Mouse (Mus musculus): Measurements from ENCODE around the gene Avpr2.

Avpr2 gene

DNA sequence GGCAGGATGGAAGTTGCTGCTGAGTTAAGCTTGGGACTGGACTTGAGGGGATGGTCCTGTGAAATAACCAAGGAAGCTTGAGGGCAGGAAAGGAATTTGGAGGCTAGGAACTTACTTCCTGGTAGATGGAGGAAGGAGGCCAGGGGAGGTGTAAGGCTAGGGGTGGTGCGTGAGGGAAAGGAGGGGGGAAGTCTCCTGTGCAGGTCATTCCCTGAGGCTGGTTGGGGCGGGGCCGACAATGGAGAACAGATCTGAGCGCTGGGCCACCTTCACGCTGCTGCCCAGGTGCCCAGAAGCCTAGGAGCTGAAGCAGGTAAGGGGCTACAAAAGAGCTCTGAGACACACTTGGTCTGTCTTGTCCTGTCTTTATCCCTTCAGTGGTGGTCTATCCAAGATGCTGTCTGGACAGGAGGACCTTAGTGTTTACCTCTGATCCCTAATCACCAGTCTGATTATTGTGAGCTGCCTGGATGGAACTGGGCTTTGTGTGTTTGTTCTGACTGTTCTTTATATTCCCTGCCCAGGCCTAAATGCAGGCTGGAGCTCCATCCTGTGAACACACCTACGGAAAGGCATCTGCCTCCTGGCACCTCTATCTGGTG lies at the start of gene Avpr2:
Gene Avpr2, plus strand, starts transcription at position 552 of the 602 bp plus-strand sequence.
- DNase-seq: no peak

GRCm38 (mm10) chrX:73854326-73855086 lies 37.4 kb upstream of the Avpr2 start:
- peak; percentile 52 for DNase-seq

DNA sequence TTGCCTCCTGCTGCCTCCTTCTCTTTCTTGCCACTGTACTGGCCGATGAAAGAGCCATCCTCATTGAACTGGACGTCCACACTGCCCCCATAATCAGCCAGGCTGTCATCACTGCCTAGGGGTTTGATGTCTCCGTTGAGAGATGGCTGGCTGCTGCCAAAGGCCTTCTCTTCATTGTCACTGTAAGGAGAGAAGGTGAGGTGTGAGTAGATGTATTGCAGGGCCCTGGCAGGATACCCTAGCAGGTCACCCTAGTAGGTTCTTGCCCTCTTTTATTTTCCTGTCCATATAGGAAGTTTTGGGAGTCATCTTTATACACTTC lies 36.9 kb upstream of the Avpr2 start:
- DNase-seq: no peak

DNA sequence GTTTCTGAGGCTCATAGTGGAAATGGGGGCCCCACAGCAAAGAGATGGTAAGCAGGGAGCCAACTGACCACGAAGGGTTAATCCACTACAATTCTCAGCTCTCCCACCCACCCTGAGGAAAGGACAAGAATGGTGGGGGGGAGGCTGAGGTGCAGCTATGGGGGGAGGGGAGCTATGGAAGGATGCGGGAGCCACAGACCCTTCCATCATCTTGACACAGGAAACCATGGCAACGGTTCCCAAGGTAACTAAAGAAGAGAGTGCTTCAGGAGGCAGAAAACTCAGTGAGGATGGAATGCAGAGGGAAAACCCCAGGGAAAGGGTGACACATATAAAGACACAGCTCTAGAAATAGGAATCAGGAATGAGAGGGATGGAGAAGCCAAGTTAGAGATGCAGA lies 27.2 kb upstream of the Avpr2 start:
- no peak for DNase-seq

- no peak for DNase-seq
Measured at GRCm38 (mm10) chrX:73867256-73867655, 24.6 kb upstream of the Avpr2 start.

DNA sequence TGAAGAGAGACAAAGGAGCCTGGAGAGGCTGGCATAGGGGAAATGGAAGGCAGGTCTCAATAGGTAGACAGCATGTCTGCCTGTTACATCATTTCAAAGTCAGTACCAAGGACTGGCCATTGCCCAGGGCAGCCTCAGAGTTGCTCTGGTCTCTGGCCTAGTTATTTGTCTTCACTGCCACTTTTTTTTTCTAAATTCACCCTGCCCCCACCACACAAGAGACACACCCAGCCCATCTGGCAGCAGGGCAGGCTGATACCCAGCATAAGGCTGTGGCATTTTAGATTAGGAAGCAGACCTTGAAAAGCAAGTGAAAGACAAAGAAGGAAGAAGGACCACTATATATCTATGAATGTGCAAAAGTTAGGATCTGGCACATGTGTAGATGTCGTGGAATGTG lies 24.1 kb upstream of the Avpr2 start:
- no peak for DNase-seq

DNA sequence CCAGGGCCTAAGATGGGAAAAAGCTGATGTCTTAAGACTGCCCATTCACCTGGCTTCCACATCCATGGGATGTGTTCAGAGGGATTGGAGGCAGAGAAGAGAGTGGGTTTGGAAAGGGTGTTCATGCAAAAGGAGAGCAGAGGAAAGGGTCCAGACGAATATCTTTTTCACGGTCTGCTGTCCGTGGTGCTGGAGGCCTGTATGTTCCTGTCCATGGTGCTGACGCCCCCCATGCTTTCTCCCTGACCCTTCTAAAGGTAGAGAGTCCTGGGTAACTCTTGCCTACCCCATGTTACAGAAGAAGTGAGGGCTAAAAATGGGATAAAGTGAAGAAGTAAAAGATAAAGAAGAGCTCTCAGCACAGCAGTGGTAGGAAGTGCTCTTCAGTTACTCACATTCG lies 22.6 kb upstream of the Avpr2 start:
- DNase-seq: no peak

GRCm38 (mm10) chrX:73871474-73871873 lies 20.4 kb upstream of the Avpr2 start:
- DNase-seq: no peak

GRCm38 (mm10) chrX:73871956-73872355 lies 19.9 kb upstream of the Avpr2 start:
- DNase-seq: no peak

- DNase-seq: no peak
Measured at GRCm38 (mm10) chrX:73875881-73876280, 16.0 kb upstream of the Avpr2 start.

GRCm38 (mm10) chrX:73877014-73877413 lies 14.9 kb upstream of the Avpr2 start:
- no peak for DNase-seq

DNA sequence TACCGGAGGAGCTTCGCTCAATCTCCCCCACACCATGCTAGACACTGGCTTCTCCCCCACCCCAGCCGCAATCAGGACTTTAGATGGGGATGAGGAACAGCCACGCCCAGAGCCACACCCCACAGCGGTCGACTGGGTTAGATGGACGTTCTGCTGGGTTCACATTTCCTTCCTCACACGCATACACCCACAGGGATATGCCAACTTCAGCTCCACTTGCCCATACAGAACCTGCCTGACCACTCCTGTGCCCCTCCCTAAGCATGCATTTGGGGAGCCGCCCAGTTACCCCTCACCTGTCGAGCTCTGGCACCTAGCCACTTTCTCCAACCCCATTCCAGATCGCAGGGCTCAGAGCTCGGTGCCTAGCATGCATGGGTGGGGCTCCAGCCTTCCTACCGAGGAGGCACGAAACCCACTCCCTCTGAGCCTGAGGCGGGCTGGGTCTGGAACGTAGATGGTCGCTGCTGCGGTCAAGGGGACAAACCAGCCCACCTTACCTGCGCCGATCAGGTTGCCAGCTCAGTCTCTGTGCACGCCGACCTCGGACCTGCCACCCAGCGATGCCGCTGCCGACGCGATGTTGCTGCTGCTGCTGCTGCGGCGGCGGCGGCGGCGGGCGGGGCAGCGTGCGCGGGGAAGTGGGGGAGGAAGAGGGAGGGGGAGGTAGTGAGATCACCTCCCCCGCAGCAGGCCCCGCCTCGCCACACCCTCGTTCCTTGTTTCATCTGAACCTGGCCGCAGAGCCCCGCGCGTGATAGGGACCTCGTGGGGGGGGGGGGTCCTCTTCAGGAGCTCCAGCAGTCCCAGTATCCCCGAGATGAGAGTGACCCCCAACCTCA lies 11.5 kb upstream of the Avpr2 start:
- peak; percentile 52 for DNase-seq

DNA sequence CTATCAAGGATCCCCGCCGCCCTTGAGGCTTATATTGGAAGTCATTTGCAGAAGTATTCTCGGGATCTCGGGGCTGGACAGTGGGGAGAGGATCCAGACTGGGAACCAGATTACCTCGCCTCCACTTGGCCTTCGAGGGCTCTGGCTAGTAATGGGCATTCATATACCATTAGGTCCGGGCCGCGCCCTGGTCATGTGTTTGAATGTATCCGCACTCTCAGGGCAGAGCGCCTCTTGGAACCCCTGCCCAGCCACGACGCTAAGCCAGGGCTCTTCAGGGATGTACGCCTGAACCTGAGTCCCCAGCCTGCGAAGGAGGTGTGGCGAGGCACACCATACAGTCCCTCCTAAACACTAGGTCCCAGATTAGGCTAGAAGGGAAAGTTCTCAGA lies 10.9 kb upstream of the Avpr2 start:
- peak; percentile 33 for DNase-seq

DNA sequence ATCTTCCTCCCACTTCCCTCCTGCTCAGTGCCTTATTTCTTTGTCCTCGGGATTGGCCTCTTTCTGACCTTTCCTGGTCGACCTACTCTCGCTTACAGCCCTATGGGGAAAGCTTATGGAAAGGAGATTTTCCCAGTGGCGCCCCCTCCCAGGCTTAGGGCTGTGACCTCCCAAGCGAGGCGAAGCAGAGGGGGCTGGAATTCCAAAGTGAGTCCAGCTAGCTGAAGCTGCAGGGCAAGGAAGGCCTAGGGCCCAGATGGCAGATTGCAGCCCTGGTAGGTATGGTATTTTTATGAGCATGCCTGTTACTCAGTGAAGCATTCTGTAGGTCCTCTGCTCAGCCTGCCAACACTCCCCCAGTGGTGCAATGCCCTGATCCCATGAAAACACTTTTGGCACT lies 10.4 kb upstream of the Avpr2 start:
- no peak for DNase-seq

GRCm38 (mm10) chrX:73892833-73893232 lies 931 bp downstream of the Avpr2 start:
- peak; percentile 47 for DNase-seq

- DNase-seq: peak; percentile 66
Measured at GRCm38 (mm10) chrX:73895719-73896118, 3.8 kb downstream of the Avpr2 start, which contains the start of gene L1cam. TSS of gene L1cam (minus strand) at chrX:73896105.

DNA sequence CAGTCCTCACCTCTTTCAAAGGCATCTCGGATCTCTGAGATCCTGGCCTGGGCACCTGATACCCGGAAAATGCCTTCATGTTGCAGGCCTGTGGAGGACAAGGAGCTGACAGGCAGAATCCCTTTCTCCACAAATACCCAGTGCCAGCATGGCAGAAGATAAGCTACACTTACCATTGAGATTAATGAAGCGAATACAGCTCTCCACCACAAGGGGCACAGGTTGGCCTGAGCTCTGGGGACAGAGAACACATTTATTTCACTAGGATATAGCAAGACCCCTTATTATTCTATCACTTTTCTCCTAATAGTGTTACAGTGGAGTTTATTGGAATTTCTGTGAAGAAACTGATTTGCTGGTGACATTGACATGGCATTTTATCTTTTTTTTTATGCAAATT lies 6.1 kb downstream of the Avpr2 start:
- no peak for DNase-seq

GRCm38 (mm10) chrX:73910049-73910448 lies 18.1 kb downstream of the Avpr2 start:
- no peak for DNase-seq

GRCm38 (mm10) chrX:73910451-73910850 lies 18.5 kb downstream of the Avpr2 start:
- DNase-seq: no peak

DNA sequence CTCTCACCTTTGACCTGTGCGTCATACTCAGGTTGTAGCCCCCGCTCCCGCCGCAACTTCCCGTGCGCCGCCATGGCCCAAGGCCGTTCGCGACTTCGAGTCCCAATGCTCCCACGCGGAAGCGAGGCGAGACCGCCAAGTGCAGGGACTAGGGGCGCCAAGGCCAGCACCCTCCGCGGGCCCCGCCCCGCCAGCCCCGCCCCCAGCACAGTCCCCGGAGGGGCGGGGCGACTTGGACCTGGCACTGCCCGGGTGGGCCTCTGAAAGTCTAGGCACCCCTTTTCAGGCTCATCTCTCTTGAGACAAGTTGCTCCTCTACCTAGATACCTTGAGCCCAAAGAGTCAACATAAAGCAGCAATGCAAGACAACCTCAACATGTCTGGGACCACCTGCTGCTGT lies 19.3 kb downstream of the Avpr2 start:
- no peak for DNase-seq

GRCm38 (mm10) chrX:73911588-73911987 lies 19.7 kb downstream of the Avpr2 start:
- no peak for DNase-seq

- peak; percentile 74 for DNase-seq
Measured at GRCm38 (mm10) chrX:73914827-73915703, 23.2 kb downstream of the Avpr2 start.

DNA sequence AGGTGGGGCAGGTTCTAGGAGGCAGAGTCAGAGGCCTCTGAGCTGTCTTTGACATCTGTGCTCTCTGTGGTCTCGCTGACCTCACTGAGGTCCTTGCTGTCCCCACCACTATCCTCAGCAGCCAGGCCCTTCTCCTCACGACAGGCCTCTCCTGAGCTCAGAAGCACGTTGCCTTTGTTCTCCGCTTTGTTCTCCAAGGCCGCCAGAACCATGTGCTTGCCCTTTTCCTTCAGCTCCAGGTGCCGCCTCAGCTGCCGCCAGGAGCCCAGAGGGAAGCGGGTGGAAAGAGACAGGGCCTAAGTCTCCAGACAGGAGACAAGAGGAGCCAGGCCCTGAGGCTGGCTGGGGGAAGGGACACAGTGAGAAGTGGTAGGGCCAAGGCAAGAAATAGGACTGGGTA lies 25.0 kb downstream of the Avpr2 start:
- DNase-seq: no peak

Measured in cerebellum, adult 8-10 months (tissue).